18 mouse cellular contexts compared by ENCODE assay signal in the genomic region with DNA sequence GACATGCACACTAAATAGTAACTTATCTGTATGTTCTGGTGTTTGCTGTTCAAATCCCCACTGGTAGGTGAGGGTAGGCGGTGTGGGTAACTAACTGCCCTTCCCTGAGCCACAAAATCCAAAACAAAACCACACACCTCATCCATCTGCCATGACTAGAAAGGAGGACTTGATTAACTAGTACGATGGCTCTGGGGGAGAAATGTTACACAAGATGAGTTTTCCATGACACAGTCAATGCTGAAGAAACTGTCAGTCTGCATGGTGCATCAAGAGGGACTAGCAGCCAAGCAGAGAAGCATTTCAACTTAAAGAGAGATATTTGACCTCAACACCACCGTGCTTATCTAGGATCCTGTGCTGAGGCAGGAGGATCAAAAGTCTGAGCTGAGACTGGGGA. TPM values are rescaled to one million over a fixed set of nuclear protein-coding genes. Genes with fewer than 3 reads are reported as not detected.
"Had no signal": no experiment of that assay in that cellular context is flagged by ENCODE, and none has a peak within 500 bp of the region (broad histone marks: within the 10 kb centered on the region; RNA-seq: fewer than 3 reads in every experiment).

No protein-coding gene starts in this region.

- H3K9me3 ChIP-seq: stomach, embryonic 15.5 days had no signal

- H3K4me1 ChIP-seq: stomach, embryonic 15.5 days had no signal

- DNase-seq: lung, adult 18-20 months; lung, embryonic 14.5 days; lung, postnatal 10 days; lung, postnatal 4 days; midbrain, embryonic 14.5 days; right cerebral cortex, postnatal 14 days; thymus, postnatal 25 days; thymus, postnatal 4 days had no signal

- H3K36me3 ChIP-seq: midbrain, embryonic 10.5 days; midbrain, embryonic 12.5 days; neural tube, embryonic 13.5 days; stomach, embryonic 15.5 days had no signal

- H3K4me3 ChIP-seq: midbrain, embryonic 10.5 days; midbrain, embryonic 12.5 days; myocyte; neural tube, embryonic 13.5 days; neural tube, embryonic 15.5 days; stomach, embryonic 15.5 days had no signal

- ATAC-seq: midbrain, embryonic 16.5 days had no signal

- H3K27me3 ChIP-seq: midbrain, embryonic 12.5 days; neural tube, embryonic 13.5 days; neural tube, embryonic 15.5 days; stomach, embryonic 15.5 days had no signal

RNA-seq across cellular contexts. Expression of a gene that starts 36.0 kb away (rescaled TPM):
- total RNA-seq: megakaryocyte-erythroid progenitor cell, adult 5-6 weeks had no signal
- polyA plus RNA-seq: liver, embryonic 14.5 days; lung, embryonic 14.5 days; midbrain, embryonic 12.5 days; midbrain, embryonic 14.5 days; midbrain, embryonic 16.5 days; myocyte; neural tube, embryonic 13.5 days; neural tube, embryonic 15.5 days; stomach, embryonic 15.5 days; stomach, postnatal 0 days had no signal
